Mouse (Mus musculus) intestine, embryonic 15.5 days (tissue): ENCODE results near the gene Kcnj4. TPM values are rescaled to one million over a fixed set of nuclear protein-coding genes. Genes with fewer than 3 reads are reported as not detected.
A peak's percentile ranks its signal among the peaks of the same experiment; 100 is the strongest.

Source experiments
- ATAC-seq: fragments of 200-750 bp; cut with Nextera tagmentation; 2 replicates; pipeline ENCODE4 v1.8.0; 2017; ENCODE audit warnings: moderate TSS enrichment, moderate library complexity
- H3K27ac ChIP-seq: fragments of 300-500 bp; sonication (generic); 2 replicates; pipeline ENCODE4 v1.5.1; 2015; ENCODE audit warnings: mild to moderate bottlenecking, inconsistent platforms
- H3K27me3 ChIP-seq: fragments of 300-500 bp; sonication (generic); replicated peaks from 2 replicates; pipeline ENCODE4 v1.6.1; 2015; ENCODE audit warnings: inconsistent platforms
- H3K36me3 ChIP-seq: fragments of 300-500 bp; sonication (generic); 2 replicates; pipeline ENCODE4 v1.6.1; 2015; ENCODE audit warnings: inconsistent platforms
- H3K4me1 ChIP-seq: fragments of 300-500 bp; sonication (generic); replicated peaks from 2 replicates; pipeline ENCODE4 v1.6.1; 2015; ENCODE audit warnings: inconsistent platforms
- H3K4me2 ChIP-seq: fragments of 300-500 bp; sonication (generic); replicated peaks from 2 replicates; pipeline ENCODE4 v1.6.1; 2015; ENCODE audit warnings: mild to moderate bottlenecking, inconsistent platforms
- H3K4me3 ChIP-seq: fragments of 300-500 bp; sonication (generic); replicated peaks from 2 replicates; pipeline ENCODE4 v1.5.1; 2015; ENCODE audit warnings: inconsistent platforms
- H3K9ac ChIP-seq: fragments of 300-500 bp; sonication (generic); 2 replicates; pipeline ENCODE4 v1.6.1; 2015; ENCODE audit warnings: inconsistent platforms
- H3K9me3 ChIP-seq: fragments of 300-500 bp; sonication (generic); 2 replicates; pipeline ENCODE4 v1.6.1; 2016; ENCODE audit warnings: inconsistent platforms
- WGBS: fragments of 180-500 bp; shearing (Covaris S2); methylation state at CpG from one replicate; pipeline ENCODE4 v1.1.7; 2015; 5-methylcytosine and 5-hydroxymethylcytosine counted together
- polyA plus RNA-seq: library from polyadenylated mRNA; unstranded; fragments of >200 nt; fragmentation: Nextera tagmentation; extraction: Ambion mirVana; gene quantifications from 2 replicates; pipeline ENCODE4 v1.2.1, GENCODE M21; 2015

Gene Kcnj4
- polyA plus RNA-seq, 1 experiment from 2014 or later: not detected

DNA sequence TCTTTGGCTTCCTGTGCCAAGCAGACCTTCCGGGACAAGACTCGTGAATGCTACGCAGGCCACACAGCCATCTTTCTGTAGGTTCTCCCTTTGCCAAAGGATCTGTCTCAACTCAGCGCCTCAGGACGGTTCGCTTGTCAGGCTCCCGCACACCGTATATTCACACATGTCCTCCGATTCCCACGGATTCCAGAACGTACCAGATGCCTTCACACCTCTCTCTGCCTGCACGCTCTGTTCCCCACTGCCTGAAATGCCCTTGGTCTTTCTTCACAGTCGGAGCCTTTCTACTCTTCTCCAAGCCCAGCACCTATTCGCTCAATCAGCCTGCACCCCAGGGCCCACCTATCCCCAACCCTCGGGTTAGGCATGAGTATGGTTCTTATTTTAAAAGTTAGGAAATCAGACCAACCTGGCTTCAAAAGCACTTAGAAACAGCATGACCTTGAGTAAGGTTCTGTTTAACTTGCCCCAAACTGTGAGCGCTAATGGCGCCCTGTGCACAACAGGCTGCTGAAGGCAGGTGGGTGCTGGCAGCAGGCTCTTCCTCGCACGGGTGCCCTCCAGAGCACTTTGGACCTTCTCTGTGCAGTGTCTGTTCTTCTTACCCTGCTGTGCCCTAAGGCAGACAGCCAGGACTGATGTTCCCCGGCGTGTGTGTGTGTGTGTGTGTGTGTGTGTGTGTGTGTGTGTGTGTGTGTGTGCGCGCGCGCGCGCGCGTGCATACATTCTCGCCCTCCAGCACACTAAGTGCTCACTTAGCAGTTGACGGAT is 2.2 kb upstream of the Kcnj4 start:
- H3K27ac ChIP-seq: no peak overlapping the region

DNA sequence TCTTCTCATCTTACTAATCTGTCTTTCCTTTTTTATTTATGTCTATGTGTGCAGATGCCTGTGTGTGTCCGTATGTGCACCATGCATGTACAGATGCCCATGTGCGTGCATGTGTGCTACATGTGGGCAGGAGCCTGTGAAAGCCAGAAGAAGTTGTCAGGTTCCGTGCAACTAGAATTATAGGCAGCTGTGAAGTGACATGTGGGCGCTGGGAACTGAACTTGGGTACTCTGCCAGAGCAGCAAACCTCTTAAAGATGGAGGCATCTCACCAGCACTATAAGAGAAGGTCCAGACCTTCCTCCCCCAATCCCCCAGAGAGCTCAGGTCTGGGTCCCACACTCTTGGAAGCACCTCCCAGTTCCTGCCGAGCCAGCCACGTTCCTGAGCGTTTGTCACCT is 1.4 kb upstream of the Kcnj4 start:
- H3K27ac ChIP-seq: no peak overlapping the region
- no peak overlapping the region for H3K4me3 ChIP-seq
- peaks cover 91% of the 10 kb centered on the region for H3K27me3 ChIP-seq
- H3K9ac ChIP-seq: no peak overlapping the region
- peaks cover 16% of the 10 kb centered on the region for H3K4me1 ChIP-seq
- no peak overlapping the region for H3K4me2 ChIP-seq
- no peak for ATAC-seq
- no peaks in the 10 kb centered on the region for H3K36me3 ChIP-seq
- H3K9me3 ChIP-seq: no peaks in the 10 kb centered on the region
- WGBS: 27% methylated on average over 7 of the region's 7 CpGs

More for the DNA sequence above, 2.2 kb upstream of the Kcnj4 start:
- H3K9ac ChIP-seq: no peak overlapping the region
- H3K9me3 ChIP-seq: no peaks in the 10 kb centered on the region
- H3K36me3 ChIP-seq: no peaks in the 10 kb centered on the region
- peaks cover 23% of the 10 kb centered on the region for H3K4me1 ChIP-seq
- ATAC-seq: no peak
- H3K4me3 ChIP-seq: no peak overlapping the region
- peaks cover 83% of the 10 kb centered on the region for H3K27me3 ChIP-seq
- H3K4me2 ChIP-seq: no peak overlapping the region
- WGBS: 47% methylated on average over 31 of the region's 31 CpGs

DNA sequence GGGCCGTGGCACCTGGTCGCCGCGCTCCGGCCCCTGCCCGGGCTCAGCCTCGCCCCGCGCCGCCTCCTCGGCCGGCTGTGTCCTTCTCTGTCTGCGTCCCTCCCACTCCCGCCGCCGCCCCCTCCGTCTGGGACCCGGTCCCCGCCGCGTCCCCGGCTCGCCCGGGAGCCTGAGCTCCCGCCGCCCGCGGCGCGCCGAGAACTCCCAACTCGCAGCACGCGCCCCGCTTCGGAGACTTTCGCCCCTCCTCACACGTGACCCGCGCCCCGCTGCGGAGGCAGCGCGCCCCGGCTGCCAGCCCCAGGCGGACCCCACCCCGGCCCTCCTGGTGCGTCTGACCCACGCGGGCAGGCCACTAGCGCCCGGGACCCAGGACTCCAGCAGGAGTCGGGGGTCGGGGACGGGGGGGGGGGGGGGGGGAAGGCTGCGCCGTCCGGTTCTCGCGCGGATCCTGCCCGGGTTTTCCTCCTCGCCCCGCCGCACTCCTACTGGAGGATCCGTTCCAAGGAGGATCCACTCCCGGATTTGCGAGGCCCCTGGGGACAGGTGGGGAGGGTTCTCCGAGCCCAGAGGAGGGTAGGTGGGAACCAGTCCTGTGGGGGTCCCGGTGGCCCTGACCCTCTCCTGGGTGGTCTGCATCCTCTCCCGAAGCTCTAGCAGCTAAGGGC is 709 bp upstream of the Kcnj4 start:
- Histone ChIP-seq H3K4me2 (peak overlapping the region; percentile 100), H3K9me3 (no peaks in the 10 kb centered on the region), H3K27me3 (peaks cover 90% of the 10 kb centered on the region), H3K4me3 (peak overlapping the region; percentile 59), H3K4me1 (peaks cover 14% of the 10 kb centered on the region), H3K9ac (peak overlapping the region; percentile 50), H3K27ac (no peak overlapping the region), H3K36me3 (no peaks in the 10 kb centered on the region)
- under 1% methylated on average over 66 of the region's 71 CpGs for WGBS
- ATAC-seq: peak; percentile 69

DNA sequence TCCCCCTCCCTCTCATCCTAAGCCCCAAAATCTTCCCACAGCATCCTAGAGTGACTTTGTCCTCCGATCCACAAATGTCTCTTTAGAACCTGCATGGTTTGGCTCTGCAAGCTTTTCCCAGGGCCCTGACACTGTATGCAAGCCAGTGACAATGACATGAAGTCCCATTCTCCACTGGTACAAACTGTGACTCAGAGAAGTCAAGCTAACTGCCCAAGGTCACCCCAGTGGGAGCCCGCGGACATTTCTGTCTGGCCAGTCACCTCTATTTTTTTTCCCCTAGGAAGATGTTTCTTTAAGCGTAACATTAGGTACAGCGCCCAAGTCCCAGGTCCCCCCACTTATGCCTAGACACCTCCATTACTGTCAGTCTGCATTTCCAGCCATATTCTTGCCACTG is 1.6 kb downstream of the Kcnj4 start:
- H3K27me3 ChIP-seq: peaks cover 82% of the 10 kb centered on the region
- ATAC-seq: no peak
- H3K4me1 ChIP-seq: peaks cover 14% of the 10 kb centered on the region
- no peak overlapping the region for H3K4me3 ChIP-seq
- no peaks in the 10 kb centered on the region for H3K36me3 ChIP-seq
- WGBS: 69% methylated on average over 5 of the region's 5 CpGs
- no peak overlapping the region for H3K27ac ChIP-seq
- no peak overlapping the region for H3K4me2 ChIP-seq
- H3K9me3 ChIP-seq: no peaks in the 10 kb centered on the region
- no peak overlapping the region for H3K9ac ChIP-seq

DNA sequence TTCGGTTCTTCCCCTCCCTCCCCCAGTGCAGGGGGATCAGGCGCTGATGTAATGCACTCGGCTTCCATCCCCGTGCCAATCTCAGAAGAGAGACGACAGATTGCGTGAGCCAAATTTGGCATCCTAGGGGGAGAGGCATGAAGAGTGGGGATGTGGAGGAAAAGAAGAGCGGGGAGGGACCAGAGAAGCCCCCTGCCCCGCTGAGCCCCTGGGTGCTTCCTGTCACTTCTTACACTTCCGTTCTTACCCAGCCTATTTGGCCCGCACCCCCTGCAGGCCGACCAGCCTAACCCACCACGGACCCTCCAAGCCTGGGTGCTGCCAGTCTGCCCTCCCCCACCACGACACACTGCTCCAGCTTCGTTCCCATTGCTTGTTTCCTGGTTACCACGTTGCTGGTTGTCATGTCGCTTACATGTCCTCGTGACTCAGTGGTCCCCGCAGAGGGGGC is 2.1 kb downstream of the Kcnj4 start:
- Histone ChIP-seq H3K9ac (no peak overlapping the region), H3K4me1 (peaks cover 14% of the 10 kb centered on the region), H3K27ac (no peak overlapping the region), H3K9me3 (no peaks in the 10 kb centered on the region), H3K4me2 (no peak overlapping the region), H3K27me3 (peaks cover 78% of the 10 kb centered on the region), H3K36me3 (no peaks in the 10 kb centered on the region), H3K4me3 (no peak overlapping the region)
- no peak for ATAC-seq
- 14% methylated on average over 18 of the region's 18 CpGs for WGBS

DNA sequence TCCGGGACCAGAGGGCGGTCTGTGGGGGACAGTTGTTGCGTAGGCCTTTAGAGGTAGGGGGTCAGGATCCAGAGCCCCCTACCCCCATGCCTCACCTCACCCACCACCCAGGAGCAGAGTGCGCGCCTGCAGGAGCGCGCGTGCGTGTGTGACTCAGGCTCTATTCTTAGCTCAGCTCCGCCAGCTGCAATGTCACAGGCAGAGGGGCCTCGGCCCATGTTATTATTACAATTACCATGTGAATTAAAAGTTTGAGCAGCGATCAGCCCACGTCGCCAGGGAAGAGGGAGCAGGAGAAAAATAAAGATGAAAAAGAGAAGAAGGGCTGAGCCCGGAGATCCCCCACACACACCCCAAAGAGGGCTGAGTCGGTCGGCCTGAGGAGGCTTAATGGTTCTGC is 4.9 kb downstream of the Kcnj4 start:
- Histone ChIP-seq H3K9me3 (no peaks in the 10 kb centered on the region), H3K36me3 (no peaks in the 10 kb centered on the region), H3K27me3 (peaks cover 51% of the 10 kb centered on the region), H3K4me2 (no peak overlapping the region), H3K4me1 (peaks cover 6% of the 10 kb centered on the region), H3K9ac (no peak overlapping the region), H3K27ac (no peak overlapping the region), H3K4me3 (no peak overlapping the region)
- 70% methylated on average over 17 of the region's 17 CpGs for WGBS
- ATAC-seq: no peak

DNA sequence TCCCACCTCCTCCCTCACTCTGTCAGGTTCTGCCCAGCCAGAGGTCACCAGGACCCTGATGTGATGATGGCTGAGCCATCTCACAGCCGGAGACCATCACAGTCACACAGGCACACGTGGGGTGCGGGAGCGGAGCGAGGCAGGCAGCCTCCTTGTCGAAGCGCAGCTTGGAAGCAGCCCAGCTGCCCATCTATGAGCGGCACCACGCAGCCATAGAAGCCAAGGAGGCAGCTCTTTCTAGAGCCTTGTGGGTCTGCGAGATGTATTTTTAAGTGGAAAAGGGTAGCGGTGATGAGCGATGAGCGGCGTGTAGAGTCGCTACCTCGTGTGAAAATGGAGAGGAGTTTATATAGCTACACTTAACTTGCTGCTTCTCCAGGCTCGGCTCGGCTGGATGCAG is 11.5 kb downstream of the Kcnj4 start:
- ATAC-seq: no peak
- no peak overlapping the region for H3K27ac ChIP-seq
- peaks cover 16% of the 10 kb centered on the region for H3K27me3 ChIP-seq
- H3K4me3 ChIP-seq: no peak overlapping the region
- H3K36me3 ChIP-seq: no peaks in the 10 kb centered on the region
- H3K4me2 ChIP-seq: no peak overlapping the region
- H3K9ac ChIP-seq: no peak overlapping the region
- H3K4me1 ChIP-seq: no peaks in the 10 kb centered on the region
- no peaks in the 10 kb centered on the region for H3K9me3 ChIP-seq
- WGBS: 37% methylated on average over 18 of the region's 18 CpGs

DNA sequence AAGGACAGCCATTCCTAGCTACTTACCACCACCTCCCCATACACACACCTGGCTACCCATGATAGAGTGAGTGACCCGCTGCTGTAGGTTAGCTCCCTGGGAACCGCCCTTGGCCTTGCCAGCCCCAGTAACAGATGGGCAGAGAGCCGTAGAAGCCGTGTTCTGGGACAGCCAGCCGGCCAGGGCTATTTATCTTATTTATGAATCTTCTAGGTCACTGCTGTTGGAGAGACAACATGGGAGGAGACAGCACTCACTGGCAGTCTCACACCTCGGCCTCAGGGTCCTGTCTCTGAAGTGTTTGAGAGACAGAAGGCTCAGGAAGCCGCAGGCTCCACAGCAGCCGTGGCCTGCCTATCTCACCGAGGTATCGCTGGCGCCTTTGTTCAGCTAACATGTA is 15.6 kb downstream of the Kcnj4 start:
- Histone ChIP-seq H3K36me3 (no peaks in the 10 kb centered on the region), H3K9me3 (no peaks in the 10 kb centered on the region), H3K4me1 (no peaks in the 10 kb centered on the region), H3K27me3 (peaks cover 16% of the 10 kb centered on the region; the same call in 1 of the 2 replicates), H3K4me3 (no peak overlapping the region), H3K9ac (no peak overlapping the region), H3K4me2 (no peak overlapping the region), H3K27ac (no peak overlapping the region)
- 64% methylated on average over 11 of the region's 11 CpGs for WGBS
- no peak for ATAC-seq

DNA sequence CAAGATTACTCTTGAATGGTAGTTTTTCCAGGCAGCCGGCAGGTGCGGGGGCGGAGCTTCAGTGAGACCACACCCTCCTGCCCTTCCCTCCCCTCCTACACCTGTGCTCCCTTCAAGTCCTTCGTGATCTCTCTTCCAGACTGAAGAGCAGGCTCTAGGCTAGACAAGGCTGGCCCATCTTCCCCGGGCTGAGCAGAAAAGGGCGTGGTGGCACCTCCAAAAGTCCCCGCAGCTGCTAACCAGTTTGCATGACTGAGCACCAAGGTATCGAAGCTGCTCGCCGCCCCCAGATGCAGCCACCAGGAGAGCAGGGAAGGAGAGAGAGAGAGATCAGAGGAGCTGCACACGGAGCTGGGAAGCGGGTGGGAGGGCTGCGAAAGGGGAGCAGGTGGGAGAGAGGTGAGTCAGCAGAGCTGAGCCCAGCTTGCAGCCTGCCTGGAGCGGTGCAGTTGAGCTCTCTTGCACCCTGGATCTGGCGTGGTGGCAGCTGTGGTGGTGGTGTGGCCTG is 23.8 kb downstream of the Kcnj4 start:
- Histone ChIP-seq H3K36me3 (no peaks in the 10 kb centered on the region), H3K9ac (no peak overlapping the region), H3K9me3 (no peaks in the 10 kb centered on the region), H3K4me3 (no peak overlapping the region), H3K4me2 (peak overlapping the region; percentile 38), H3K27me3 (0 out of 2 replicates have a peak, but pooled peaks cover 2% of the 10 kb centered on the region), H3K4me1 (no peaks in the 10 kb centered on the region), H3K27ac (no peak overlapping the region)
- peak; percentile 72 for ATAC-seq
- WGBS: 10% methylated on average over 15 of the region's 15 CpGs

DNA sequence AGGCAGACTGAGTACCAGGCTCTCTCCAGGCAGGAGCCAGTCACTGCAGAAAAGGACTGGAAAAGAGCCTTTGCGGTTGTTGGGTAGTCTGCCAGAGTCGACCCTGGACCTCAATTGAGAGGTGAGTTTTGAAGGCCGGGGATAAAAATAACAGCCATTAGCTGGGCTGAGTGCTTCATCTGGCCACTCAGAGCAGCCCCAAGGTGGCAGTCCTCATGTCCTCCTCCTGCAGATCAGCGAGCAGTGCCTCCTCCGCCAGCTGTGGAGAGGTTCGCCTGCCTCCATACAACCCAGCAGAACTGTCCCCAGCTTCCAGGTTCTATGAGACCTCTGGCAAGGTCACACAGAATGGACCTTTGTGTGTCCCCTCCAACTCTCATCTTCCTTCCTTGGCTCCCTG is 27.8 kb downstream of the Kcnj4 start:
- Histone ChIP-seq H3K9ac (no peak overlapping the region), H3K27me3 (0 out of 2 replicates have a peak, but pooled peaks cover 2% of the 10 kb centered on the region), H3K4me3 (no peak overlapping the region), H3K27ac (no peak overlapping the region), H3K9me3 (no peaks in the 10 kb centered on the region), H3K36me3 (no peaks in the 10 kb centered on the region), H3K4me2 (no peak overlapping the region), H3K4me1 (no peaks in the 10 kb centered on the region)
- WGBS: 45% methylated on average over 6 of the region's 6 CpGs
- ATAC-seq: no peak

DNA sequence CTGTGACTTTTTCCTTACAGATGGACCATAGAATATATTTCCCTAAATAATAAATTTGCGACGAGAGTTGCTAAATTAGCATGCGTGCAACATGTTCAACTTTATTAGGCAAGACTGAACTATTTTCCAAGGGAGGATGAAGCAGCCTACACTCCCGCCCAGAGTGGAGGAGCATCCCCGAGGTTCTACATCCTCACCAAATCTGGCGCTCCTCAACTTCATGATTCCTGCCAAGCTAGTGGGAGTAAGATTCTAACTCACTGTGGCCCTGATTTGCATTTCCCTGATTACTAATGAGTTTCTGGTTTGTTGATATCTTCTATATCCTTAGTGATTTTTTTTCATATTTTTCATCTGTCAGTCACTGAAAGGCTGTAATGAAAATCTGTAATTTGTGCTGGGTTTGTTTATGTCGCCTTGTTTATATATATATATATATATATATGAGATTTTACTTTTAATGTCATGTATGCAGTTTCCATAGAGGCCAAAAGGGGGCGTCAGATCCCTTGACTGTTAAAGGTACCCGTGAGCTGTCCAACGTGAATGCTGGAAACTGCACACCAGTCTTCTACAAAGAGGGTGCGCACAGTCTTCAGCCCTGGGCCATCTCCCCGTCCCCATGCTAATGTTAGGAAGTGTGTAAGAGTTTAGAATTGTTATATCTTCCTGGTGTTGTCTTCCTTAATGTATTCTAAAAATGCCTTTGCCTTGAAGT is 31.2 kb downstream of the Kcnj4 start:
- no peak overlapping the region for H3K27ac ChIP-seq
- 56% methylated on average over 12 of the region's 12 CpGs for whole genome bisulfite sequencing
- H3K36me3 ChIP-seq: no peaks in the 10 kb centered on the region
- H3K9ac ChIP-seq: no peak overlapping the region
- H3K4me2 ChIP-seq: no peak overlapping the region
- no peak overlapping the region for H3K4me3 ChIP-seq
- no peak for ATAC-seq
- no peaks in the 10 kb centered on the region for H3K27me3 ChIP-seq
- 0 out of 2 replicates have a peak, but pooled peaks cover 3% of the 10 kb centered on the region for H3K4me1 ChIP-seq
- H3K9me3 ChIP-seq: no peaks in the 10 kb centered on the region

DNA sequence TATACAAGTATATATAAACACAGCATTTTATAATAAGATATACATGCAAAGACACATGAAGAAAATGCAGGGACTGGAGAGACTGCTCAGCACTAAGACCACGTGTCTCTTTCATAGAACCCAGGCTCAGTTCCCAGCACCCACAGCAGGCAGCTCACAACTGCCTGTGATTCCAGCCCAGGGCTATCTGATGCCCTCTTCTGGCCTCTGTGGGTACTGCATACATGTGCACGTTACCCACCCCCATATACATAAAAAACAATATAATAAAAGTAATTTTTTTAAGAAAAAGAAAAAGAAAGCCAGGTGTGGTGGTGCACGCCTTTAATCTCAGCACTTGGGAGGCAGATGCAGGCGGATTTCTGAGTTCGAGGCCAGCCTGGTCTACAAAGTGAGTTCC is 32.0 kb downstream of the Kcnj4 start:
- Histone ChIP-seq H3K9me3 (no peaks in the 10 kb centered on the region), H3K9ac (no peak overlapping the region), H3K27ac (no peak overlapping the region), H3K4me2 (no peak overlapping the region), H3K36me3 (no peaks in the 10 kb centered on the region), H3K27me3 (no peaks in the 10 kb centered on the region), H3K4me3 (no peak overlapping the region), H3K4me1 (0 out of 2 replicates have a peak, but pooled peaks cover 3% of the 10 kb centered on the region)
- no peak for ATAC-seq
- WGBS: 84% methylated on average over 5 of the region's 5 CpGs
